Mouse (Mus musculus) testis, adult 2 months (tissue): ENCODE measurements around the gene Timp2. TPM values are rescaled to one million over a fixed set of nuclear protein-coding genes. Genes with fewer than 3 reads are reported as not detected.
"Not testable (repeated sequence)": the region's sequence is repeated elsewhere in the genome, so short reads cannot be mapped to it uniquely, and the experiment has no call there.

Source experiments
- H3K27ac ChIP-seq: fragments of 200-500 bp; 2 replicates; pipeline ENCODE4 v1.5.1; 2012; ENCODE audit warnings: low read depth, low read length; ENCODE audit not compliant: control insufficient read depth, insufficient read depth
- H3K27me3 ChIP-seq: fragments of 200-500 bp; 2 replicates; pipeline ENCODE4 v1.6.1; 2012; ENCODE audit warnings: mild to moderate bottlenecking, low read length, moderate library complexity; ENCODE audit not compliant: control insufficient read depth, insufficient read depth
- H3K36me3 ChIP-seq: fragments of 200-500 bp; 2 replicates; pipeline ENCODE4 v1.6.1; 2012; ENCODE audit warnings: mild to moderate bottlenecking, low read length; ENCODE audit not compliant: control insufficient read depth, insufficient read depth
- H3K4me1 ChIP-seq: fragments of 200-500 bp; 2 replicates; pipeline ENCODE4 v1.6.1; 2012; ENCODE audit warnings: low read length; ENCODE audit not compliant: control insufficient read depth, insufficient read depth
- H3K4me3 ChIP-seq: fragments of 200-500 bp; 2 replicates; pipeline ENCODE4 v1.5.1; 2012; ENCODE audit warnings: low read depth, mild to moderate bottlenecking, low read length, moderate library complexity, mixed read lengths; ENCODE audit not compliant: control insufficient read depth
- CTCF ChIP-seq: fragments of 200-500 bp; IDR thresholded peaks from 2 replicates; pipeline ENCODE4 v1.5.1; 2012; ENCODE audit warnings: low read depth, mild to moderate bottlenecking, inconsistent platforms, low read length, moderate library complexity; ENCODE audit not compliant: control insufficient read depth, insufficient read depth, insufficient replicate concordance
- POLR2A ChIP-seq: fragments of 200-500 bp; IDR thresholded peaks from 2 replicates; pipeline ENCODE4 v1.6.1; 2012; ENCODE audit warnings: low read depth, mild to moderate bottlenecking, inconsistent platforms, low read length, moderate library complexity; ENCODE audit not compliant: control insufficient read depth
- polyA plus RNA-seq: library from polyadenylated mRNA; depleted of rRNA; stranded (reverse); fragments of >200 nt; gene quantifications from 2 replicates; pipeline ENCODE4 v1.2.3, GENCODE M21; 2012

Gene Timp2
- polyA plus RNA-seq, 1 experiment: 94.1 TPM

- H3K4me1 ChIP-seq: no peaks in the 10 kb centered on the region
- no peaks in the 10 kb centered on the region for H3K36me3 ChIP-seq
- no peak overlapping the region for H3K27ac ChIP-seq
- H3K4me3 ChIP-seq: no peak overlapping the region
- H3K27me3 ChIP-seq: no peaks in the 10 kb centered on the region
- TF ChIP-seq POLR2A: no peak
Measured at GRCm38 (mm10) chr11:118312132-118312723, 43.3 kb downstream of the Timp2 start.

GRCm38 (mm10) chr11:118307962-118308361 is 47.6 kb downstream of the Timp2 start:
- not testable (repeated sequence) for H3K27me3 ChIP-seq, H3K4me1 ChIP-seq, H3K4me3 ChIP-seq, H3K36me3 ChIP-seq, H3K27ac ChIP-seq

- not testable (repeated sequence) for H3K27ac ChIP-seq, H3K4me3 ChIP-seq, H3K36me3 ChIP-seq, H3K4me1 ChIP-seq, H3K27me3 ChIP-seq
Measured at GRCm38 (mm10) chr11:118303959-118304358, 51.6 kb downstream of the Timp2 start.

GRCm38 (mm10) chr11:118298810-118299209 is 56.7 kb downstream of the Timp2 start:
- TF ChIP-seq POLR2A (no peak), CTCF (no peak)
- no peaks in the 10 kb centered on the region for H3K36me3 ChIP-seq
- H3K27ac ChIP-seq: no peak overlapping the region
- no peaks in the 10 kb centered on the region for H3K4me1 ChIP-seq
- H3K4me3 ChIP-seq: no peak overlapping the region
- no peaks in the 10 kb centered on the region for H3K27me3 ChIP-seq

GRCm38 (mm10) chr11:118297967-118298366 is 57.6 kb downstream of the Timp2 start:
- Histone ChIP-seq H3K36me3 (no peaks in the 10 kb centered on the region), H3K4me3 (no peak overlapping the region), H3K27ac (no peak overlapping the region), H3K27me3 (no peaks in the 10 kb centered on the region), H3K4me1 (no peaks in the 10 kb centered on the region)
- TF ChIP-seq POLR2A: no peak
- no peak for TF ChIP-seq CTCF

- no peak for TF ChIP-seq CTCF
- TF ChIP-seq POLR2A: no peak
- Histone ChIP-seq H3K4me3 (no peak overlapping the region), H3K27ac (no peak overlapping the region), H3K4me1 (peaks cover 3% of the 10 kb centered on the region), H3K36me3 (no peaks in the 10 kb centered on the region), H3K27me3 (no peaks in the 10 kb centered on the region)
Measured at GRCm38 (mm10) chr11:118295026-118295425, 60.5 kb downstream of the Timp2 start.

- H3K27ac ChIP-seq: no peak overlapping the region
- no peaks in the 10 kb centered on the region for H3K27me3 ChIP-seq
- H3K36me3 ChIP-seq: no peaks in the 10 kb centered on the region
- TF ChIP-seq CTCF (no peak), POLR2A (no peak)
- peaks cover 13% of the 10 kb centered on the region for H3K4me1 ChIP-seq
- no peak overlapping the region for H3K4me3 ChIP-seq
Measured at GRCm38 (mm10) chr11:118292671-118293070, 62.9 kb downstream of the Timp2 start.
